Mouse (Mus musculus) cerebellum, postnatal 10 days (tissue): ENCODE results near the gene Odr4.
A peak's percentile ranks its signal among the peaks of the same experiment; 100 is the strongest.

Source experiments
- DNase-seq, 2 experiments: peaks; one replicate each; pipeline ENCODE4 v3.0.0; 2021; ENCODE audit warnings: mixed read lengths in 2 of 2

Odr4 gene

GRCm38 (mm10) chr1:150392638-150393487 is at the start of gene Odr4, which contains the start of gene Tpr:
Gene Odr4 (minus strand): TSS chr1:150393080.
Gene Tpr (plus strand): TSS chr1:150392838.
- peak; percentile 99 to 100 for DNase-seq

GRCm38 (mm10) chr1:150441731-150442130 is 48.9 kb upstream of the Odr4 start:
- DNase-seq, result no peak

GRCm38 (mm10) chr1:150438641-150439040 is 45.8 kb upstream of the Odr4 start:
- no peak for DNase-seq

GRCm38 (mm10) chr1:150426216-150426615 is 33.3 kb upstream of the Odr4 start:
- no peak for DNase-seq

GRCm38 (mm10) chr1:150425665-150426064 is 32.8 kb upstream of the Odr4 start:
- DNase-seq, result no peak

GRCm38 (mm10) chr1:150418426-150418825 is 25.5 kb upstream of the Odr4 start:
- no peak for DNase-seq

GRCm38 (mm10) chr1:150416006-150416405 is 23.1 kb upstream of the Odr4 start:
- DNase-seq, result no peak

GRCm38 (mm10) chr1:150409996-150410395 is 17.1 kb upstream of the Odr4 start:
- DNase-seq, result no peak

- no peak for DNase-seq
Measured at GRCm38 (mm10) chr1:150407285-150407684, 14.4 kb upstream of the Odr4 start.

GRCm38 (mm10) chr1:150404555-150404954 is 11.7 kb upstream of the Odr4 start:
- DNase-seq, result no peak

GRCm38 (mm10) chr1:150403914-150404313 is 11.0 kb upstream of the Odr4 start:
- no peak for DNase-seq

GRCm38 (mm10) chr1:150396001-150396400 is 3.1 kb upstream of the Odr4 start:
- no peak for DNase-seq

GRCm38 (mm10) chr1:150393488-150393852 is 590 bp upstream of the Odr4 start:
- DNase-seq, result no peak

GRCm38 (mm10) chr1:150391931-150392637 is 796 bp downstream of the Odr4 start:
- peak in 1 of 2 experiments; percentile 21 for DNase-seq

GRCm38 (mm10) chr1:150389390-150390129 is 3.3 kb downstream of the Odr4 start:
- DNase-seq, result no peak

GRCm38 (mm10) chr1:150387572-150387971 is 5.3 kb downstream of the Odr4 start:
- DNase-seq, result no peak

GRCm38 (mm10) chr1:150384138-150384537 is 8.7 kb downstream of the Odr4 start:
- no peak for DNase-seq

GRCm38 (mm10) chr1:150374247-150374646 is 18.6 kb downstream of the Odr4 start:
- DNase-seq, result no peak

GRCm38 (mm10) chr1:150372895-150373294 is 20.0 kb downstream of the Odr4 start:
- DNase-seq, result no peak

GRCm38 (mm10) chr1:150360864-150361263 is 32.0 kb downstream of the Odr4 start:
- no peak for DNase-seq

GRCm38 (mm10) chr1:150335111-150335510 is 57.8 kb downstream of the Odr4 start:
- DNase-seq, result no peak

- DNase-seq, result no peak
Measured at GRCm38 (mm10) chr1:150319205-150319604, 73.7 kb downstream of the Odr4 start, which contains the start of gene Pdc. Gene Pdc (plus strand): TSS chr1:150319417.
